Mouse (Mus musculus) bone marrow, adult 2 months (tissue): ENCODE data around the gene Cpox.

Experiments
- CTCF ChIP-seq: fragments of 200-500 bp; IDR thresholded peaks from 2 replicates; pipeline ENCODE4 v1.5.1; 2011; ENCODE audit warnings: low read length, control low read depth; ENCODE audit not compliant: control insufficient read depth, insufficient read depth
- POLR2A ChIP-seq: fragments of 200-500 bp; IDR thresholded peaks from 2 replicates; pipeline ENCODE4 v1.6.1; 2011; ENCODE audit warnings: low read depth, mild to moderate bottlenecking, control low read depth, low read length, borderline replicate concordance; ENCODE audit not compliant: control insufficient read depth

DNA sequence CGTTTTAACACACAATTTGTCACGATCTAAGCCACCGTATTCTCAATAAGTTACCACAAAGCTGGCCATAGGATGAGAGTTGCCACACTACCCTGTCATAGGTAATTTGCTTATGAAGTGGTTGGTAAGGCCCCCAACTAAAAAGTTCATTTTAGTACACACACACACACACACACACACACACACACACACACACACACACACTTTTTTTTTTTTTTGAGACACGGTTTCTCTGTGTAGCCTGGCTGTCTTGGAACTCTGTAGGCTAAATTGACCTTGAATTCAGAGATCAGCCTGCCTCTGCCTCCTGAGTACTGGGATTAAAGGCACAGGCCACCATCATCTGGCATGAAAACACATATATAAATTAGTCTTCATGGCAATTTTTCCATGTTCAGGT lies 13.8 kb downstream of the Cpox start:
- no peak for TF ChIP-seq POLR2A
- TF ChIP-seq CTCF = no peak
